Mouse (Mus musculus): ENCODE results near the gene Prdx1.

The Prdx1 gene

GRCm38 (mm10) chr4:116727401-116727800 lies 42.1 kb downstream of the Prdx1 start:
- no peak for DNase-seq (ENCODE audit: low spot score in 2 of 2)

- DNase-seq (ENCODE audit: low spot score in 2 of 2): no peak
These were observed 44.2 kb downstream of the Prdx1 start for GRCm38 (mm10) chr4:116729532-116729931.

- no peak for DNase-seq (ENCODE audit: low spot score in 2 of 2)
These were observed 45.7 kb downstream of the Prdx1 start for GRCm38 (mm10) chr4:116731077-116731476.

GRCm38 (mm10) chr4:116732355-116732754 lies 47.0 kb downstream of the Prdx1 start:
- no peak for DNase-seq (ENCODE audit: low spot score in 2 of 2)

- DNase-seq (ENCODE audit: low spot score in 2 of 2): no peak
These were observed 49.7 kb downstream of the Prdx1 start for GRCm38 (mm10) chr4:116734996-116735395.

- DNase-seq (ENCODE audit: low spot score in 2 of 2): no peak
These were observed 53.8 kb downstream of the Prdx1 start for GRCm38 (mm10) chr4:116738972-116739751.

GRCm38 (mm10) chr4:116749750-116750149 lies 64.4 kb downstream of the Prdx1 start:
- DNase-seq (ENCODE audit: low spot score in 2 of 2): no peak

Data from thymus, postnatal 10 days (tissue).